Mouse (Mus musculus): Measurements from ENCODE around the gene Gabra4. TPM values are rescaled to one million over a fixed set of nuclear protein-coding genes. Genes with fewer than 3 reads are reported as not detected.

Gabra4 gene
- not detected in 2 replicates for polyA plus RNA-seq (2015; fragmentation: Nextera tagmentation; extraction: Ambion mirVana)

DNA sequence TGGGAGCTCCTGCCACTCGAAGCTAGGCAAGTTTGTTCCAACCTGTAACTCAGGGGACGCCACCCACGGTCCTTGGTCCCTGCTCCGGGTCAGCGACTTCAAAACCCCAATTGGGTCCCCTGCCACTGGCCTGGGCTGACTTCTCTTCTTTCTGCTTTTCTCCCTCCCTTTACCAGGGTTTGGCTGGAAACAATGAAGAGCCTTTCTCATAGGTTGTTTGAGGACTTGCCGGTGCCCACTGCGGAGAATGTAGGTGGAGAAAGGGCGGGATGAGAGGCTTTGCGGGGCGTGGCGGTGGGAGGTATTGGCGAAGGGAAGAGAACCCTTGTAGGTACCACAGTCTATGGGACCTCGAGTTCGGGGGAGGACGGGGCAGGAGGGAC, at the start of gene Gabra4:
Gene Gabra4 (minus strand): TSS at position 194 of the 383 bp plus-strand sequence.
- under 1% methylated on average over 15 of the region's 15 CpGs for WGBS (ENCODE audit: insufficient replicate concordance)
- Histone ChIP-seq H3K27me3 (ENCODE audit: insufficient read depth, low read length) (peaks cover 21% of the 10 kb centered on the region), H3K4me3 (ENCODE audit: low read depth, low read length) (peak within 1 kb of the TSS; percentile 41), H3K9me3 (ENCODE audit: low read length) (no peaks in the 10 kb centered on the region), H3K36me3 (replicated peaks; ENCODE audit: insufficient read depth, low read length) (no peaks in the 10 kb centered on the region), H3K9ac (replicated peaks) (no peak within 1 kb of the TSS), H3K4me2 (ENCODE audit: low read depth, low read length) (peak within 1 kb of the TSS; percentile 65), H3K4me1 (ENCODE audit: insufficient read depth) (peaks cover 8% of the 10 kb centered on the region), H3K27ac (ENCODE audit: low read depth) (no peak within 1 kb of the TSS)
- TF ChIP-seq CTCF (IDR thresholded peaks at IDR 0.05; ENCODE audit: low read depth) = no peak
- TF ChIP-seq EP300 (IDR thresholded peaks at IDR 0.05; ENCODE audit: low read depth) = no peak
- ATAC-seq = no peak
- DNase-seq = peak; percentile 13

DNA sequence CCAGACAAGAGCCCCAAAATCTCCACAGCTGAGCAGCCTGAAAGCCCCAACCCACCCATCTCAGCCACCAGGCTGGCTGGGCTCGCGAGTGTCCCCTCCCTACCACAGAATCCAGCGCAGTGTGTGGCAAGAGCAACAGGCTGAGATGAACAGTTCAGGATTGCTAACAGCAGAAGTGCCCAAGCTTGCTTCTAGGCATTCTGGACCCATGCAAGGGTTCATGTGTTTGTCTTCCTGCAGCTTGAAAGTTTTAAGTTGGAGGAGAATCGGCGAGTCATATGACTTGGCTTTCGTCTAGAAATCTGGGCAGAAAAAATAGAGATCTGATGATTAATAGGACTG, 43.1 kb upstream of the Gabra4 start:
- ATAC-seq (no peak), DNase-seq (no peak)
- H3K9ac ChIP-seq (replicated peaks) = no peak overlapping the region
- H3K4me2 ChIP-seq (ENCODE audit: low read depth, low read length) = peak overlapping the region; percentile 62
- 2% methylated on average over 6 of the region's 6 CpGs for WGBS (ENCODE audit: insufficient replicate concordance)
- no peak overlapping the region for H3K27ac ChIP-seq (ENCODE audit: low read depth)
- no peaks in the 10 kb centered on the region for H3K36me3 ChIP-seq (replicated peaks; ENCODE audit: insufficient read depth, low read length)
- H3K4me1 ChIP-seq (ENCODE audit: insufficient read depth) = no peaks in the 10 kb centered on the region
- H3K4me3 ChIP-seq (ENCODE audit: low read depth, low read length) = peak overlapping the region; percentile 22
- no peaks in the 10 kb centered on the region for H3K9me3 ChIP-seq (ENCODE audit: low read length)
- TF ChIP-seq CTCF (IDR thresholded peaks at IDR 0.05; ENCODE audit: low read depth) = no peak
- TF ChIP-seq EP300 (IDR thresholded peaks at IDR 0.05; ENCODE audit: low read depth) = no peak
- H3K27me3 ChIP-seq (ENCODE audit: insufficient read depth, low read length) = peaks cover 26% of the 10 kb centered on the region

DNA sequence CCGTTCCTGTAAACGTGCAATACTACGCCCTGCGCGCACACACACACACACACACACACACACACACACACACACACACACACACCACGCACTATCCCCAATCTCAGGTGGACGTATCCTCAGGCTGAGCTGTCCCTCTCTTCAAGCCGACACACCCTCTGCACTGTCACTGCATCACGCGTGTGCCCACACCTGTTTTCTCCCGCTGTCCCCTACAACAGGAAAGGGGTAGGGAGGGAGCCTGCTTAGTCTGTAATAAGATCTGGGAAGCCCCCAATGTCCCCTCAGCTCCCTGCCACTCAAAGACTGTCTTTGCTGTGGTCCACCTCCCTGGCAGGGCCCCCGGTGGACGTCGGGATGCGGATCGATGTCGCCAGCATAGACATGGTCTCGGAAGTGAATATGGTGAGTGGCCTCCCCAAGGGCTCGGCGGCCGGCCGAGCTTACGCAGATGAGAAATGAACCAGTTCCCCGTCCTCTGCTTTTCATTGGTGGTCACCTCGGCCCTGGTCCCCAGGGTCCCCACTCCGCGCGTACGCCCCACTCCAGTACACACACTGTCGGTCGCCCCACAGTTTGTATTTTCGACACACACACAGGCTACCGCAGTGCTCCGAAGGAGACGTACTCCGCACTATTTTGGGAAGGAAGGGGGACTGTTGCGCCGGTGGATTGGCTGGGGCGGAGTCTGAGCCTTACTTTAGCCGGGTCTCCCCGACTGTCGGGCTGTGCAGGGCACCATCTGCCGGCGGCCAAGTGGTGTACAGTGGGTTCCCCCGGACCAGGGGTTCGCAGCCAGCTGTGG, 42.6 kb upstream of the Gabra4 start:
- Histone ChIP-seq H3K4me2 (ENCODE audit: low read depth, low read length) (peak overlapping the region; percentile 62), H3K27ac (ENCODE audit: low read depth) (no peak overlapping the region), H3K4me3 (ENCODE audit: low read depth, low read length) (peak overlapping the region; percentile 22), H3K9ac (replicated peaks) (no peak overlapping the region), H3K9me3 (ENCODE audit: low read length) (no peaks in the 10 kb centered on the region), H3K36me3 (replicated peaks; ENCODE audit: insufficient read depth, low read length) (no peaks in the 10 kb centered on the region), H3K4me1 (ENCODE audit: insufficient read depth) (no peaks in the 10 kb centered on the region), H3K27me3 (ENCODE audit: insufficient read depth, low read length) (peaks cover 26% of the 10 kb centered on the region)
- ATAC-seq (no peak), DNase-seq (peak; percentile 12)
- TF ChIP-seq CTCF (IDR thresholded peaks at IDR 0.05; ENCODE audit: low read depth) = 0 out of 2 replicates have a peak, but pooled peaks have one; percentile 16
- TF ChIP-seq EP300 (IDR thresholded peaks at IDR 0.05; ENCODE audit: low read depth) = no peak
- 2% methylated on average over 46 of the region's 46 CpGs for WGBS (ENCODE audit: insufficient replicate concordance)

DNA sequence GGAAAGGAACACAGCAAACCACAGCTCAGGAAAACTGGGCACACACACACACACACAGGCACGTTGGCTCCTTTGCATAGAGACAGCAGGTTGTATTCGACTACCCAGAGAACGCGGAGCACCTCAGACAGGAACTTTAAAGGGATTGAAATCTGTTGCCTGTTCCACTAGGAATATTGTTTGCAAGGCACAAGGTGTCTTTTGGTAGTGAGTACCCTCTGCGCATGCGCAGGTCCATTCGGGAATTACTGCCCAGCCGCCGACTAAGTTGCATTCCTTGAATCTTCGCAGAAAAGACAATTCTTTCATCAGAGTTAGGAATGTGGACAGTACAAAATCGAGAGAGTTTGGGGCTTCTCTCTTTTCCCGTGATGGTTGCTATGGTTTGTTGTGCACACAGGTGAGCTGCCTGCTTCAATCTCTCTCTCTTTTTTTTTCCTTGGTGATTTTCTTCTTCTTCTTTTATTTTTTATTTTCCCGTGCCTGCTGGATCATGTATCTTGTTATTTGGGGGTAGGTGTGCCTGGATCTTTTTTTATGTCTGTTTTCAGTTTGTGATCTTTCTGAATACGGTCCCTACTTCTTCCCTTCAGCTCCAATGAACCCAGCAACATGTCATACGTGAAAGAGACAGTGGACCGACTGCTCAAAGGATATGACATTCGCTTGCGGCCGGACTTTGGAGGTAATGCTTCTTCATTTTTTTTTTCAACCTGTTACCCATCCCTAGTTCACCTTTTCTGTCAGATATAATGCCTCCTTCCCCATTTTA, 41.8 kb upstream of the Gabra4 start:
- H3K4me3 ChIP-seq (ENCODE audit: low read depth, low read length) = no peak overlapping the region
- no peak for ATAC-seq

DNA sequence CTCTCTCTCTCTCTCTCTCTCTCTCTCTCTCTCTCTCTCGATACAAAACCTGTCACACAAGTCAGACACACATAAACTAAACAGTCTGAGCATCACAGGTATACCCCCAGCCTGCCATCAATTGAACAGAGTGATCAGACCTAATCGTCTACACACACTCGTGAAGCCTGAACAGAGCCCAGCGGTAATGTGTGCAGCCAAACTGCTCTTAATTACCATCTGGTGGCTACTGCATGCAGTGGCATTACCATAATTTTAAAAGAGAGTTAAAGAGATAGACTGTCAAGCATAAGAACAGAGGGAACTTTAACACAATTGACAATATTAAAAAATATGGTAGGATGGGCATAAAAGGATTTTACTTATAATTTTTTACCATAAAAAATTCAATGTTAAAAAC, 7.5 kb upstream of the Gabra4 start:
- DNase-seq (no peak), ATAC-seq (no peak)
- TF ChIP-seq CTCF (IDR thresholded peaks at IDR 0.05; ENCODE audit: low read depth) (no peak), EP300 (IDR thresholded peaks at IDR 0.05; ENCODE audit: low read depth) (no peak)
- H3K4me2 ChIP-seq (ENCODE audit: low read depth, low read length) = no peak overlapping the region
- H3K4me1 ChIP-seq (ENCODE audit: insufficient read depth) = no peaks in the 10 kb centered on the region
- no peaks in the 10 kb centered on the region for H3K36me3 ChIP-seq (replicated peaks; ENCODE audit: insufficient read depth, low read length)
- no peaks in the 10 kb centered on the region for H3K27me3 ChIP-seq (ENCODE audit: insufficient read depth, low read length)
- 53% methylated on average over 4 of the region's 4 CpGs for WGBS (ENCODE audit: insufficient replicate concordance)
- no peaks in the 10 kb centered on the region for H3K9me3 ChIP-seq (ENCODE audit: low read length)
- H3K9ac ChIP-seq (replicated peaks) = no peak overlapping the region
- H3K27ac ChIP-seq (ENCODE audit: low read depth) = no peak overlapping the region
- H3K4me3 ChIP-seq (ENCODE audit: low read depth, low read length) = no peak overlapping the region

More for the DNA sequence above, 41.8 kb upstream of the Gabra4 start:
- Histone ChIP-seq H3K4me2 (ENCODE audit: low read depth, low read length) (0 out of 2 replicates have a peak overlapping the region, but pooled peaks have one; percentile 9), H3K9me3 (ENCODE audit: low read length) (no peaks in the 10 kb centered on the region), H3K27ac (ENCODE audit: low read depth) (no peak overlapping the region), H3K36me3 (replicated peaks; ENCODE audit: insufficient read depth, low read length) (no peaks in the 10 kb centered on the region), H3K27me3 (ENCODE audit: insufficient read depth, low read length) (peaks cover 26% of the 10 kb centered on the region), H3K9ac (replicated peaks) (no peak overlapping the region), H3K4me1 (ENCODE audit: insufficient read depth) (no peaks in the 10 kb centered on the region)
- WGBS (ENCODE audit: insufficient replicate concordance) = 1% methylated on average over 19 of the region's 19 CpGs
- no peak for DNase-seq
- TF ChIP-seq EP300 (IDR thresholded peaks at IDR 0.05; ENCODE audit: low read depth) = no peak
- no peak for TF ChIP-seq CTCF (IDR thresholded peaks at IDR 0.05; ENCODE audit: low read depth)

DNA sequence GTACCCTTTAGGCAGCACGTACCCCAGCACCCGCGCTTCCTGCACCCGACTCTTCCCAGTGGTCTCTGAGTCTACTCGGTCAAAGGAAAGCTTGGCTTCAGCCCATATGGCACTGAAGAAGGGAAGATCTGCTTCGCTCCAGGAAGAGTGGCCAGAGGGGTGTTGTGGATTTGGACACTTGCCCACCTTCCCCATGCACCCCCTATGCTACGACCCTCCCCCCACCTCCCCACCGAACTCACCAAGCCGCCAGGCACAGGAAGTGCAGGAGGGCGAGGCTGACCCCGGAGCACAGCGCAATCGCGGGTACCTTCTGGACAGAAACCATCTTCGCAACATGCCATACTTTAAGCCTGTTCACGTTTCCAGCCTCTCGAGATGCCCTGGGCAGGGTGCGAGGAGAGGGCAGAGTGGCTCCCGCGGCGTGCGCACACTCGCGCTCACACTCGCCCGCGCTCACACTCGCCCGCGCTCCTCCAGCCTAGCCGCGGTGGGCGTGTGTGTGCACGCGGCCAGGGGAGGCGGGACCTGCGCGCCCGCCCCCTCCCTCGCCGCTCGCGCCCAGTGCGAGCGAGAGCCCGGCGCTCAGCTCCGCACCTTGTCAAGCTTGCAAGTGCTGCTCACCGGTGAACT, 510 bp downstream of the Gabra4 start, which contains the start of gene Gabrb1:
Gene Gabrb1 (plus strand): TSS at position 632 of the 633 bp plus-strand sequence.
- 1% methylated on average over 49 of the region's 49 CpGs for WGBS (ENCODE audit: insufficient replicate concordance)
- Histone ChIP-seq H3K4me3 (ENCODE audit: low read depth, low read length) (peak within 1 kb of the TSS; percentile 41), H3K27ac (ENCODE audit: low read depth) (no peak within 1 kb of the TSS), H3K4me1 (ENCODE audit: insufficient read depth) (peaks cover 8% of the 10 kb centered on the region), H3K9ac (replicated peaks) (no peak within 1 kb of the TSS), H3K36me3 (replicated peaks; ENCODE audit: insufficient read depth, low read length) (no peaks in the 10 kb centered on the region), H3K4me2 (ENCODE audit: low read depth, low read length) (peak within 1 kb of the TSS; percentile 65), H3K9me3 (ENCODE audit: low read length) (no peaks in the 10 kb centered on the region), H3K27me3 (ENCODE audit: insufficient read depth, low read length) (peaks cover 21% of the 10 kb centered on the region)
- DNase-seq (peak; percentile 14), ATAC-seq (peak; percentile 23; the same call in 1 of the 2 replicates)
- TF ChIP-seq CTCF (IDR thresholded peaks at IDR 0.05; ENCODE audit: low read depth) = no peak
- no peak for TF ChIP-seq EP300 (IDR thresholded peaks at IDR 0.05; ENCODE audit: low read depth)
